Mouse (Mus musculus): Measurements from ENCODE around the gene Dpy19l3. TPM values are rescaled to one million over a fixed set of nuclear protein-coding genes. Genes with fewer than 3 reads are reported as not detected.
A peak's percentile ranks its signal among the peaks of the same experiment; 100 is the strongest.

The Dpy19l3 gene
- total RNA-seq (2015; ENCODE audit: low replicate concordance): 2.7 and 23.4 TPM in 2 replicates
- 0.84 and 2.5 TPM in 2 replicates for total RNA-seq (2017; ENCODE audit: low replicate concordance)

DNA sequence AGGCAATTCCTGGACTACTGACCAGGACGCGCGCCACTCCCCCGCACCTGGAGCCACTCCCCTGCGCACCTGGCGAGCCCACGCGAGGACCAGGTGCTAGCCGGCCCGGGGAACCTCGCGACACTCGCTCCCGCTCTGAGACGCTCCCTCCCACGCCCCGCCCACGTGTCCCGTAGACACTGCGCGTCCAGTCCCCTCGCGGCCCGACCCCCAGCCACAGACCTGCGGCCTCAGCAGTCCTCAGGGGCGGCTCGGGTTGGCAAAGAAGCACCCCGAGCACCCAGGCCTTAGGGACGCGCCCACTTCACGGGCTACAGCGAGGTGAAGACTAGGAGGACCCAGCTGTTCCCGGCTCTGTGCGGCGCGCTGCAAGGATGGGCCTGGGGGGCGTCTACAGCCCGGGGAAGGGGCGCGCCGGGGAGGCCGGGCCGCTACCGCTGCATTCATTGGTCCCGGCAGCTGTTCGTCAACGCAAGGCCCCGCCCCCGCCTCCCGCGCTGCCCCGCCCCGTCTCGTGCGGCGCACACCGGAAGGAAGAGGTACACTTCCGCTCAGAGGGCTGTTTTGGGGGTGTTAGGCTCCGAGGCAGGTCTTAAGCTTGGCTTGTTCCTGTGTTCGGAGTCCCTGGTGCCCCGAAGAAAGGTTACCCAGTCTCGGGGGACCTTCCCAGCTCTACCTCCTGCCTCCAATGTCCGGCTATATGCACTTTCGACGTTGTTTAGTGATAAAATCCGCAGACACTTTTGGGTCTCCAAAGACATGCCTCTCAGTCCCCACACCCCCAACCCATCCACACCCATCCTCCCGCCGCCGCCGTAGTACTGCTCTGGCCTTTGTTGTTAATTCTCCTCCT lies at the start of gene Dpy19l3:
TSS of gene Dpy19l3 (minus strand) at position 422 of the 853 bp plus-strand sequence.
- ATAC-seq (replicated peaks; ENCODE audit: low FRiP score, poor library complexity, severe bottlenecking): peak; percentile 90

DNA sequence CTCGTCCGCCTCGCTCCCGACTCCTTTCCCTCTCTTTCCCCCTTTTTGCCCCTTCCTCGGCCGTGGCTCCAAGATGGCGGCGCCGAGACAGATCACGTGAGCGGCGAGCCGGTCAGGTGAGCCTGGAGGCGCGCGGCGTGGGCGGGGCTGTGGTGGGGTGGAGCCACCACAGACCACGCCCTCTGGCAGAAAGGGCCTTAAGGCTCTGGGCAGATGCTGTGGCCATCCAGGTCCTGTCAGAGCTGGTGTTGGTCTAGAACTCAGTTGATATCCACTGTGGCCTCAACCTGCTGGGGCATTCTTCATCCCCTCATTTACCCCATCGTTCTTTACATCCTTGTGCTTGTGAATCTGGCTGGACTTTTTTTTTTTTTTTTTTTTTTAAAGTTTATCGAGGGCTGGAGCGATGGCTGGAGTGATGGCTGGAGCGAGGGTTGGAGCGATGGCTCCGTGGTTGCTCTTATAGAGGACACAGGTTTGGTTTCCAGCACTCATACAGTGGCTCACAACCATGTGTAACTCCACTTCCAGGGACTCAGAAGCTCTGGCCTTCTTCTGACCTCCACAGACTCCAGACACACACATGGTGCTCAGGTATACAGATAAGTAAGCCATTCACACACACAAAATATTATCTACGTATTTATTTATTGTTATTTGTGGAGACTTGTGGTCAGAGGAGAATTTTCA lies 48.8 kb upstream of the Dpy19l3 start, which contains the start of gene Zfp507:
TSS of gene Zfp507 (minus strand) at position 98 of the 690 bp plus-strand sequence.
- ATAC-seq (replicated peaks; ENCODE audit: low FRiP score, poor library complexity, severe bottlenecking): peak; percentile 93

DNA sequence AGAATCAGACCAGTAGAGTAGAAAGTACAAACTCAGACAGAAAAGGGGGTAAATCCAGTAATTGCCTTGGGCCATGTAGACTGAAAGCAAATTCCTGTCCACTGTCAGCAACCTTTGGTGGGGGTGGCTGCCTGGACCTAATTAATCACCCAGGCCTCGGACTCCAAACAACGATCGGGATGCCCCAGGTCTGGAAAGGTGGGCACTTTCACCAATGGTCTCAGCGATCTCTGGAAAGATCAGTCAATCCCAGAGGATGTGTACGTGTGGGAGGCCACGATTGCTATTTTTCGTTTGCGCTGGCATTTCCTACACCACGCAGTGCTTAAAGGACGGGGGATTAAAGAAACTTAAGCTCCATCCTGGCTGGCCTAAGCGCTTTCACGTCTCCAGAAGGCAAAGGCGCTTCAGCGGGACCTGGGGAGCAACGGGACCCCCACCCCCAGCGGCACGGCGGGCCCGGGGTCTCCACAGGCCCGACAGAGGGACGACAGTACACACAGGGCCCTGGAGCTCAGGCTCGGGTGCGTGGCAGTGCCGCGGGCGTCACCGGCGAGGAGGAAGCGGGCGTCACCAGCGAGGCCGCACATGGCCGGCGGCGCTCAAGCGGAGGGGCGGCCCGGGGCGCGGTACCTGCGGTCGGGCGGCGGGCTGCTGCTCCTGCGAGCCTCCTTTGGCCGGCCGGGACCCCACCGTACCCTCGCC lies 48.1 kb upstream of the Dpy19l3 start:
- ATAC-seq (replicated peaks; ENCODE audit: low FRiP score, poor library complexity, severe bottlenecking): peak; percentile 72

DNA sequence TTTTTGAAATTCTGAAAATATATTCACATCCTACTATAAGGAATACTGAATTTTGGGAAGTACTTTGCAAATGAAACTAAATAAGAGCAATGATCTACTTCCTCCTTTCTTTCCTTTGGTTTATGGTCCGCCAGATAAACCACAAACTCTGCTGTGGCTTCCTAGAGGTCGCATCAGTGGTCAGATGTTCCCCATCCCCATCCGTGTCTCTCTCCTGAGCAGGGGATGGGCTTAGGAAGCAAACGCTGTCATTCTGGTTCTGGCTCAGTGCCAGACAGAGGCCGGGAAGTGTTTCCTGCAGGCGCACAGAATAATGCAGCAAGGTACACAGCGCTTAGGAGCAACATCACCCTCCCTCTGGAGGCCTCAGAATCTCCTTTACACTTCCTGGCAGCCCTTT lies 41.9 kb upstream of the Dpy19l3 start:
- ATAC-seq (replicated peaks; ENCODE audit: low FRiP score, poor library complexity, severe bottlenecking): no peak

DNA sequence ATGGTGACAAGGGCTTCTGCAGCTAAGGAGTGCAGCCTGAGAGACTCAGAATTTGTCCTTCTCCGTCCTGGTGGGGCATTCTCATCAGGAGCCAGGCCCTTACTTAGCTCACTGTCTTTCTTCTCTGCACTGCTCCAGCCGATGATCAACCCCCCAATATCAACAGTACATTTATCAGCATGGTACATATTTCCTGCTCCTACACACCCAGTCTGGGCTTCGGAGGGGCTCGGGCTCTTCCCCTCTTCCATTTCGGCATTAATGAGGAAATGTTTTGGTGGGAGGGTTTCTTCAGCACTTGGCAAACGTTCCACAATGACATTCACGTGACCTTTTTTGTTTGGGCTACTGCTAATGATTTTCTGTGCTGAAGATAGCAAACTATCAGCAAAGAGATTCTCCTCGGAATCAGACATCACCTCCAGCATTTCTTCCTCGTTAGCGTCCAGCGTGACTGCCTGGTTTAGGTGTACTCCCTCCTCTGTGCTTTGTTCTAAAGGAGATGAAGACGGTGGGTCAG lies 40.0 kb upstream of the Dpy19l3 start:
- no peak for ATAC-seq (replicated peaks; ENCODE audit: low FRiP score, poor library complexity, severe bottlenecking)

DNA sequence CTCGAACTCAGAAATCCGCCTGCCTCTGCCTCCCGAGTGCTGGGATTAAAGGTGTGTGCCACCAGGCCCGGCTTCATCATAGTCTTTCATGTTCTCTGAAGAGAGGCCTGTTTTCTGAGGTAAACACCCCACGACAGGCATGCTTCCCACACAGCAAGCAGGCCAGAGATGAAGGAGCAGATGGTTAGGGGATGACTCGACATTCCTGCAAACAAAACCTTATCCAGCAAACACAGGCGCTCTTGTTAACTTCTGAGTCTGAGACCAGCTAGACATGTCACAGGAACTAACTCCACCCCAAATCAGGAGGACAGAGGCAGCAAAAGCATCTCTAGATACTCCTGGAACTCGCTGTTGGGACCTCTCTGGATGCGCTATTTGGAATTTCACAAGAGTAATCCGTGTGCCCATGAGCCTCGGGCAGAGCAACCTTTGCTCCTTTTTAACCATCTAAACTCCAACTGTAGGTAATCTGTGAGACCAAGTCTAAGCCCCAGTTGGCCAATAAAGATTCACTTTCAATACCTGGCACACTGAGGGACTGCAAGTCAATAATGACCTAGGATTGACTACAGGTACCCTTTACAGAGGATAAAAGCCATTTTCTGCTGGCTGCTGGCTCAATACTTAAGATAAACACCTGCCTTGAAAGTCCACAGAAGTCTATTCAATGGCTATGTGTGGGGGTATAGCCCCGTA lies 38.0 kb upstream of the Dpy19l3 start:
- no peak for ATAC-seq (replicated peaks; ENCODE audit: low FRiP score, poor library complexity, severe bottlenecking)

DNA sequence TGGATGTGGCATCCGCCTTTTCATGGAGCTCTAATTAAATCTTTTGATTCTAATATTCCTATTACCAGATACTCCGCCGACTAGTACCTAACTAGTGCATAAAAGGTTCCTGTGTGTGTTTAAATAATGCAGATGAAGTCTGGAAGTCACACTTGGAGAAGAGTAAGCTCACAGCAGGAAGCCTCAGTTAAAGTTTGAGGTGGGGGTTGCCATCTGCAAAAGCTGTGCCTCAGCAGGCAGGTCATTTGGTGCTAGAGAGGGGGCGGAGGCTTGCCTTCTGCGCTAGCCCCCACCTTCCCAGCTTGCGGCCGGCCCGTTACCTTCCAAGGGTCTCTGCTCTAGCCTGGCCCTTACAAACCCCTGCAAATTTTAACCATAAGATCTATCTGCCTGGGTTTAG lies 36.7 kb upstream of the Dpy19l3 start:
- no peak for ATAC-seq (replicated peaks; ENCODE audit: low FRiP score, poor library complexity, severe bottlenecking)

DNA sequence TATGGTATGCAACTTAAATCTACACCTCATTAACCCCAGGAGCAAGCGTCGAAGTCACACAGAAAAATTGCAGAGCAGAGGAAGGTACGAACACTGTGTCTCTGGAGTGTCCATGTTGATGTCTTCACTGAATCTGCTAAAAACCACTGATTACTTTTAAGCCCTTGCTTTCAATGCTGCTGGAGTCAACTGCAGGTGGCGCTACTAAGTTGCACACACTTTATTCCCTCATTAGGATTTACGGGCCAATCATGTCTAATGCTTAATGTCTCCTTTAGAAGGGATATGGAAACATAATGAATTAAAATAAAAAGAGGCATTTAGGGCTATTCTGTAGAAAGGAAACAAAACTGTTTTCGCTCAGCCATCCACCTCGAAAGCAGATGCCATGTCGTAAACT lies 35.9 kb upstream of the Dpy19l3 start:
- no peak for ATAC-seq (replicated peaks; ENCODE audit: low FRiP score, poor library complexity, severe bottlenecking)

DNA sequence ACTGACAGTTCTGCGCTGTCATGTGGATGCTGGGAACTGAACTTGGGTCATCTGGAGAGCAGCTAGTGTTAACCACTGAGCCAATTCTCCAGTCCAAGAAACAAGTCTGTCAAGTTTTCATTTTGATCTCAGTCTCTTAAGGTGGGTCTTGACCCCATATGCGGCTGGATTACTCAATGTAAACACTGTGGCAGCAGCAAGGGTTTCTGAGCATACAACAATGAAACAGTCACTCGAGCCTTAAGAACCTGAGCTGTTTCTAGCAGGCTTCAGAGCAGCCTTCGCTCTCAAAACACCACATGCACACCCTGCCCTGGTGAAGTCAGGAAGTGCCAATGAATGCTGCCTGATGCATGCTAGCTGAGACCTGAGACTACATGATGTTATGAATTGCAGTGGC lies 31.3 kb upstream of the Dpy19l3 start:
- ATAC-seq (replicated peaks; ENCODE audit: low FRiP score, poor library complexity, severe bottlenecking): no peak

DNA sequence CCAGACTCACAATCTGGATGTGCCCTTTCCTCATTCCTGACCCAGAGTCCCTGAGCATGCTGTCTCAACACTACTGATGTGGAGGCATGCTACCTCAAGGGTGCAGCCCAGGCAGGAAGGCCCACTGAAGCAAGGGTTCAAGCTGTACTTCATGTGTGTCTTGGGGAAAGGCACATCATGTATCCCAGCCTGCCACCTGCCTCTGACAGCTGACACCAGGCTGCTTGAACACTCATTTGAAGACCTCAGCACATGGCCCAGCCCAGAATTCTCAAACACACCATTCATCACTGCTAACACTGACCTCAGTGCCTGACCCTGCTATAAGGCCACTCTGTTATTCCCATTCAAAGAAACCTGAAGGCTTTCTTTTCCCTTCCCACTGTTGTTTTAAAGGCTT lies 28.0 kb upstream of the Dpy19l3 start:
- ATAC-seq (replicated peaks; ENCODE audit: low FRiP score, poor library complexity, severe bottlenecking): no peak

DNA sequence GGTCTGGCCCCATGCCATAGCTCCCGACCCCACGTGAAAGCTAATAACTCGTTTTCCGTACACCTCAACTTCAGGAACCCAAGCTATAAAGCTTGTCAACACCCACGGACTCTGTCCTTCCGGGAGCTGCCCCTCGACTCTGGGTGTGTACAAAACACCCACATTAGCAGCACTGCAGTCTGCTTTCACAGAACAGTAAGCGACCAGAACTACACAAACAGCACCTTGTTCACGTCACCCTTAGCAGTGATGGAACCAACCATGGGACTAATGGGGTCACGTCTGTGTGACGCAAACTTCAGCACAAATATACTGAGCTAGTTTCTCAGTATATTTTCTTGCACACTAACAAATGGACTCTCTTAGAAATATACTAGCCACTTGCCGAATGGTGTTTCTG lies 19.9 kb upstream of the Dpy19l3 start:
- no peak for ATAC-seq (replicated peaks; ENCODE audit: low FRiP score, poor library complexity, severe bottlenecking)

DNA sequence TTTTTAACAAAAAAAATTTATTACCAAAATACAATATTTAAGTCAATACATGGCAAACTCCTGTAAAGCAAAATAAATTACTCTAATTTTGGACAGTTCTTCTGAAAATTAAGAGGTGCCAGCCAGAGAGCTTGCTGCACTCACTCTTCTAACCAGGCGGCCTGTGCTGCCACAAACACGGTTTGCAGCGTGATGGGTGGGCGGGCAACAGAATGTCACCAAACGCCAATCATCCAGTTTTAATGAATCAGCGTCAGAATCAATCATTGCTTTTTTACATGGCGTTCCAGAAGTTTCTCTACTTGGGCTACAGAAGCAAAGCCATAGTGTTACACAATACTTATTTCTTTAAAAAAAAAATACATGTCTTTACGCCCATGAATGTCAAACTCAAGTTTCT lies 18.1 kb upstream of the Dpy19l3 start:
- ATAC-seq (replicated peaks; ENCODE audit: low FRiP score, poor library complexity, severe bottlenecking): no peak

DNA sequence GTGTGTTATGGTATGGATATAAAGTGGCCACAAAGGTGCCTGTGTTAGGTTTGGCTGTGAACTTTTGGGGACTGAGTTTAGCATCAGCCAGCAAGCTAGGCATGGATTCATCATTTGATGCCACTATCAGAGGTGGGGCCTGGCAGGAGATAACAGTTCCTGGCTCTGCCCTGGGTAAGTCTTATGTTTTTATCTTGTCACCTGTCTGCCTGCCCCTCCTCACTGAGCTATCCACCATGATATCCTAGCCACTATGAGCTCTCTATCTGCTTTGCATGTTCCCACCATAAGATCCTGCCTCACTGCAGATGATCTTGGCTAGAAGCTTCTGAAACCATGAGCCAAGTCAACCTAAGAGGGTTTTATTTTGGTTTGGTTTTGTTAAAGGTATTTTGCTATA lies 16.9 kb upstream of the Dpy19l3 start:
- no peak for ATAC-seq (replicated peaks; ENCODE audit: low FRiP score, poor library complexity, severe bottlenecking)

DNA sequence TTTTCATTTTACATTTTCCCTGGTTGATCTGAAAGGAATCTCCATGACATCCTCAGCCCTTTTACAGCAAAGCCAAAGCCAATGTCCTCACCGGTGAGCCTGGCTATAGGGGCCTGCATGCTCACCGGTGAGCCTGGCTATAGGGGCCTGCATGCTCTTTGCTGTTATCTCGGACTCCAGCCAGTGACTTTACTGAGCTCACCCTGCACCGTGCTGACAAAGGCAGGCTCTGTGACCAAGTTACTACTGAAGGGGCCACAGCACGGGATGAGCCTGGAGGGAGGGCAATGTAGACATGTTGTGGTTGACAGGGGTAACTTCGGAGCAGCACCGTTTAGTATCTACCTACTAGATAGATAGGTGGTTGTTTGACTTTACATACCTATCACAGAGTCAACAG lies 15.9 kb upstream of the Dpy19l3 start:
- no peak for ATAC-seq (replicated peaks; ENCODE audit: low FRiP score, poor library complexity, severe bottlenecking)

DNA sequence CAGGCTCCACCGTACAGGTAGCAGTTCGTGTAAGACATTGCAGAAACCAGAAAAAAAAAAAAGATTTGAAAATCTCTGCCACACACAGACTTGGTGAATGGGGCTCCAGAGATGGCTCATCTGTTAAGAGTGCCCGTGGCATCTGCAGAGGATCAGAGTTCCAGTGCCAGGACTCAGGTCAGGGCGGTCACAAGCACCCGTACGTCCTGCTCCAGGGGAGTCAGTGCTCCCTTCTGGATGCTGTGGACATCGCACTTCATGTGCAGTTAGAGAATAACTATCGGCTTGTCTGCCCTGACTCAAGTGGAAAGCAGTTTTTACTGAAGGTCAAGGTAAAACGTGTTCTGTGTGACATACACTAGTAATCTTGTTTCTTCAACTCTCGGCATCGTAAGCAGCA lies 10.2 kb upstream of the Dpy19l3 start:
- ATAC-seq (replicated peaks; ENCODE audit: low FRiP score, poor library complexity, severe bottlenecking): no peak

DNA sequence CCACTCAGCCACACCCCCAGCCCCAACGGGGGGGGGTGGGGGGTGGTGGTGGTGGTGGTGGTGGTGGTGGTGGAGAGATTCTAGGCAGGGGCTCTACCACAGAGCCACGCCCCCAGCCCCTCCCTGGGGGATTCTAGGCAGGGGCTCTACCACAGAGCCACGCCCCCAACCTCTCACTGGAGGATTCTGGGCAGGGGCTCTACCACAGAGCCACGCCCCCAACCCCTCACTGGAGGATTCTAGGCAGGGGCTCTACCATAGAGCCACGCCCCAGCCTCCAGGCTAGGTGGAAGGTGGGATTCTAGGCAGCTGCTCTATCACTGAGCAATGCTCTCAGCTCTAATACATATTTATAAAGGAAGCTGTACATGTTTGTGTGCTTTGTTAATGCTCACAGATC lies 7.5 kb upstream of the Dpy19l3 start:
- ATAC-seq (replicated peaks; ENCODE audit: low FRiP score, poor library complexity, severe bottlenecking): no peak

DNA sequence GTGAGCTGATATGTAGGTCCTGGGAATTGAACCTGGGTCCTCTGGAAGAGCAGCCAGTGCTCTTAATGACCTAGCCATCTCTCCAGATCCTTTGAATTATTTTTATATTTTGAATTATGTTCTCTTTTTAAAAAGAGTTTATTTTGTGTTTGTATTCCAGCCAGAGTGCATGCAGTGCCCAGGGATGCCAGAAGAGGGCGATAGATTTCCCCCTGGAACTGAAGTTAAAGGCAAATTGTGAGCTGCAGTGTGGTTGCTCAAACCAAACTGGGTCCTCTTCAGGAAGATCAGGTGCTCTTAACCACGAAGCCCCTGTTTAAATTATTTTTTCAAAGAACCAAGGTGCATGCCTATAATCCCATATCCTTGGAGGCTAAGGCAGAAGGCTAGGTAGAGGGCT lies 5.3 kb upstream of the Dpy19l3 start:
- ATAC-seq (replicated peaks; ENCODE audit: low FRiP score, poor library complexity, severe bottlenecking): no peak

DNA sequence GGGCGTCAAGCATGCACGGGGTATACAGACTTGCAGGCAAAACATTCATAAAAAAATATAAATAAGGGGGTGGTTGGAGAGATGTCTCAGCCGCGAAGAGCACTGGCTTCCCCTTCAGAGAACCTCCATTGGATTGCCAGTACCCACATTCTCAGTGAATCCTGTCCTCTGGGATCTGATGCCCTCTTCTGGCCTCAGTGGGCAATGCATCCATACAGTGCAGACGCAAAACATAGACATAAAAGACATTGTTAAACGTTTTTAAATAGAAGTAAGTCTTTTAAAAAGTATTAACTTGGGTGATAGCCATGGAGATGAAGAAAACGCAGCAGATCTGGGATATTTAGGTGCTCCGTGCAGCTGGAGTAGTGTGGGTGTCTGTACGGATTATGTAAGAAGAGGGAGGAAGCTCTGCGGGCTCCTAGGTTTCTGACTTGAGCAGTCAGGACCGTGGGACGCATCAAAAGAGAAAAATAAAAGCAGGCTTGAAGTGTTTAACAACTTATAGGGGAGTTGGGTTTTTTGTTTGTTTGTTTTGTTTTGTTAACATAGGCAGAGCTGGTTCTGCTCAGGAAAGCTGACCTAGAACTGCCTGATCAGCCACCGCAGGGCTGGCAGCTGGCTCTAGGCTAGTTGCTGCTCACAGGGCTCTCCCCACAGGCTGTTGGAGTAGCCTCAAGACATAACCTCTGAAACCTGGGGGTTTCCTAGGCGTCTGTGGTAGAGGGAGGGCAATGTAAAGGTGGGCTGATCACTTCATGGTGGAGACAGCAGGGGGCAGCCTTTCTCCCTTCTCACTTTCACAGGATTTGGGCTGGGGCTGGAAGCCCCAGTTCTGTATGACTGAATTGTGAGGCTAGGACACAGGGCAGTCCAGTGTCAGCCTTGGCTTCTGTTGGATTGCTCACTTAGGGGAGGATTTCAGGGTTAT lies 2.5 kb upstream of the Dpy19l3 start:
- ATAC-seq (replicated peaks; ENCODE audit: low FRiP score, poor library complexity, severe bottlenecking): no peak

DNA sequence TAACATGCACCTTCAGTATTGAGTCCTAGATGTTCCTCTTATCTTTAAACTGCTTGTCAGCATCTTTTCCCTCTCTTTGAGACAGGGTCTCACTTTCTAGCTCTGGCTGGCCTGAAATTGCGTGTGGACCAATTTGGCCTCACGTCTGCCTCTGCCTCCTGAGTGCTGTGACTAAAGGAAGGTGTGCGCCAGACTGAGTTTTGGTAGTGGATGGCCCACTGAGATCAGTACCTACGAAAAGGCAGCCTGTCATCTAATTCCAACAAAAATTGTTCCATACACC lies 573 bp upstream of the Dpy19l3 start:
- ATAC-seq (replicated peaks; ENCODE audit: low FRiP score, poor library complexity, severe bottlenecking): no peak

Measured in erythroblast, adult 5-6 weeks (primary cell).